Mouse (Mus musculus) liver, embryonic 11.5 days (tissue): ENCODE data around the gene Eif4e. TPM values are rescaled to one million over a fixed set of nuclear protein-coding genes. Genes with fewer than 3 reads are reported as not detected.
"Not testable (repeated sequence)": the region's sequence is repeated elsewhere in the genome, so short reads cannot be mapped to it uniquely, and the experiment has no call there.

Experiments
- ATAC-seq: fragments of 200-750 bp; cut with Nextera tagmentation; replicated peaks from 2 replicates; pipeline ENCODE4 v1.8.0; 2017; ENCODE audit warnings: moderate number of reproducible peaks, mild to moderate bottlenecking, moderate TSS enrichment, moderate library complexity; ENCODE audit not compliant: low FRiP score
- DNase-seq: peaks from one replicate; pipeline ENCODE4 v3.0.0-alpha.2; 2017; ENCODE audit warnings: low spot score
- H3K27ac ChIP-seq: fragments of 300-500 bp; sonication (generic); 2 replicates; pipeline ENCODE4 v1.5.1; 2014; ENCODE audit warnings: mild to moderate bottlenecking, low read depth, low read length, control low read depth
- H3K27me3 ChIP-seq: fragments of 300-500 bp; sonication (generic); replicated peaks from 2 replicates; pipeline ENCODE4 v1.6.1; 2014; ENCODE audit warnings: low read length, mixed read lengths; ENCODE audit not compliant: control insufficient read depth, insufficient read depth
- H3K36me3 ChIP-seq: fragments of 300-500 bp; sonication (generic); 2 replicates; pipeline ENCODE4 v1.6.1; 2014; ENCODE audit warnings: mild to moderate bottlenecking, low read length, moderate library complexity, mixed read lengths; ENCODE audit not compliant: control insufficient read depth, insufficient read depth
- H3K4me1 ChIP-seq: fragments of 300-500 bp; sonication (generic); replicated peaks from 2 replicates; pipeline ENCODE4 v1.6.1; 2014; ENCODE audit warnings: low read length, mixed read lengths; ENCODE audit not compliant: control insufficient read depth, insufficient read depth
- H3K4me2 ChIP-seq: fragments of 300-500 bp; sonication (generic); 2 replicates; pipeline ENCODE4 v1.6.1; 2014; ENCODE audit warnings: mild to moderate bottlenecking, control low read depth, moderate library complexity
- H3K4me3 ChIP-seq: fragments of 300-500 bp; sonication (generic); 2 replicates; pipeline ENCODE4 v1.5.1; 2014; ENCODE audit warnings: low read depth, low read length, control low read depth
- H3K9ac ChIP-seq: fragments of 300-500 bp; sonication (generic); 2 replicates; pipeline ENCODE4 v1.6.1; 2014; ENCODE audit warnings: low read depth, low read length, control low read depth
- H3K9me3 ChIP-seq: fragments of 300-500 bp; sonication (generic); 2 replicates; pipeline ENCODE4 v1.6.1; 2016; ENCODE audit warnings: low read length, inconsistent platforms, mixed read lengths; ENCODE audit not compliant: control insufficient read depth
- WGBS: fragments of 180-500 bp; shearing (Covaris S2); extraction: QIAGEN DNeasy Blood & Tissue Kit; methylation state at CpG from one replicate; pipeline ENCODE4 v1.1.7; 2014; 5-methylcytosine and 5-hydroxymethylcytosine counted together
- polyA plus RNA-seq: library from polyadenylated mRNA; unstranded; fragments of >200 nt; fragmentation: Nextera tagmentation; extraction: Ambion mirVana; gene quantifications from 2 replicates; pipeline ENCODE4 v1.2.1, GENCODE M21; 2014

Gene Eif4e
- polyA plus RNA-seq, 1 experiment from 2014 or later, result 442 TPM

- DNase-seq (no peak), ATAC-seq (no peak)
- Histone ChIP-seq H3K27ac (no peak overlapping the region), H3K4me2 (no peak overlapping the region), H3K4me1 (peaks cover 9% of the 10 kb centered on the region), H3K36me3 (peaks cover 11% of the 10 kb centered on the region; the same call in 1 of the 2 replicates), H3K27me3 (no peaks in the 10 kb centered on the region), H3K4me3 (no peak overlapping the region), H3K9me3 (no peaks in the 10 kb centered on the region), H3K9ac (no peak overlapping the region)
- 92% methylated on average over 2 of the region's 2 CpGs for WGBS
These were observed 20.7 kb downstream of the Eif4e start for GRCm38 (mm10) chr3:138546678-138547077.

GRCm38 (mm10) chr3:138549045-138549444 is 23.1 kb downstream of the Eif4e start:
- Histone ChIP-seq H3K27ac (no peak overlapping the region), H3K9ac (no peak overlapping the region), H3K9me3 (no peaks in the 10 kb centered on the region), H3K4me2 (no peak overlapping the region), H3K4me3 (no peak overlapping the region), H3K4me1 (peaks cover 2% of the 10 kb centered on the region; the same call in 1 of the 2 replicates), H3K27me3 (no peaks in the 10 kb centered on the region), H3K36me3 (peaks cover 14% of the 10 kb centered on the region; the same call in 1 of the 2 replicates)
- DNase-seq (no peak), ATAC-seq (no peak)
- 90% methylated on average over 4 of the region's 4 CpGs for WGBS

- DNase-seq (no peak), ATAC-seq (no peak)
- 93% methylated on average over 19 of the region's 19 CpGs for WGBS
- no peak overlapping the region for H3K4me2 ChIP-seq
- H3K9ac ChIP-seq, result no peak overlapping the region
- H3K27ac ChIP-seq, result no peak overlapping the region
- H3K36me3 ChIP-seq, result peaks cover 14% of the 10 kb centered on the region; the same call in 1 of the 2 replicates
- no peaks in the 10 kb centered on the region for H3K27me3 ChIP-seq
- H3K9me3 ChIP-seq, result no peaks in the 10 kb centered on the region
- peaks cover 6% of the 10 kb centered on the region; the same call in 1 of the 2 replicates for H3K4me1 ChIP-seq
- no peak overlapping the region for H3K4me3 ChIP-seq
These were observed 24.6 kb downstream of the Eif4e start for GRCm38 (mm10) chr3:138550336-138551123.

GRCm38 (mm10) chr3:138555279-138555678 is 29.3 kb downstream of the Eif4e start:
- H3K27ac ChIP-seq, H3K4me2 ChIP-seq, H3K4me3 ChIP-seq, H3K9me3 ChIP-seq, H3K9ac ChIP-seq, H3K27me3 ChIP-seq, DNase-seq, H3K4me1 ChIP-seq: not testable (repeated sequence)
- peak; percentile 73 for ATAC-seq
- 62% methylated on average over 8 of the region's 8 CpGs for WGBS
- H3K36me3 ChIP-seq, result peaks cover 26% of the 10 kb centered on the region; the same call in 1 of the 2 replicates

GRCm38 (mm10) chr3:138558529-138558928 is 32.5 kb downstream of the Eif4e start:
- H3K4me1 ChIP-seq, result peaks cover 3% of the 10 kb centered on the region; the same call in 1 of the 2 replicates
- no peak overlapping the region for H3K4me2 ChIP-seq
- H3K27ac ChIP-seq, result no peak overlapping the region
- H3K9me3 ChIP-seq, result no peaks in the 10 kb centered on the region
- no peaks in the 10 kb centered on the region for H3K27me3 ChIP-seq
- H3K9ac ChIP-seq, result no peak overlapping the region
- WGBS, result 72% methylated on average over 4 of the region's 4 CpGs
- ATAC-seq (0 out of 2 replicates have a peak, but pooled peaks have one; percentile 35), DNase-seq (no peak)
- peaks cover 11% of the 10 kb centered on the region; the same call in 1 of the 2 replicates for H3K36me3 ChIP-seq
- H3K4me3 ChIP-seq, result no peak overlapping the region

- H3K4me3 ChIP-seq, result no peak overlapping the region
- H3K4me2 ChIP-seq, result no peak overlapping the region
- H3K36me3 ChIP-seq, result peaks cover 11% of the 10 kb centered on the region; the same call in 1 of the 2 replicates
- no peaks in the 10 kb centered on the region for H3K27me3 ChIP-seq
- no peaks in the 10 kb centered on the region for H3K9me3 ChIP-seq
- no peak for DNase-seq
- H3K4me1 ChIP-seq, result no peaks in the 10 kb centered on the region
- WGBS, result 91% methylated on average over 5 of the region's 5 CpGs
- no peak overlapping the region for H3K9ac ChIP-seq
- no peak for ATAC-seq
- H3K27ac ChIP-seq, result no peak overlapping the region
These were observed 34.3 kb downstream of the Eif4e start for GRCm38 (mm10) chr3:138560242-138560641.

GRCm38 (mm10) chr3:138560886-138561285 is 34.9 kb downstream of the Eif4e start:
- Histone ChIP-seq H3K4me2 (no peak overlapping the region), H3K27me3 (no peaks in the 10 kb centered on the region), H3K36me3 (peaks cover 11% of the 10 kb centered on the region; the same call in 1 of the 2 replicates), H3K27ac (no peak overlapping the region), H3K4me3 (no peak overlapping the region), H3K9ac (no peak overlapping the region), H3K9me3 (no peaks in the 10 kb centered on the region), H3K4me1 (no peaks in the 10 kb centered on the region)
- WGBS, result 93% methylated on average over 3 of the region's 3 CpGs
- no peak for ATAC-seq
- no peak for DNase-seq

GRCm38 (mm10) chr3:138578867-138579266 is 52.9 kb downstream of the Eif4e start:
- Histone ChIP-seq H3K27me3 (no peaks in the 10 kb centered on the region), H3K9ac (no peak overlapping the region), H3K4me2 (no peak overlapping the region), H3K4me3 (no peak overlapping the region), H3K9me3 (no peaks in the 10 kb centered on the region), H3K36me3 (no peaks in the 10 kb centered on the region), H3K4me1 (no peaks in the 10 kb centered on the region), H3K27ac (no peak overlapping the region)
- ATAC-seq (no peak), DNase-seq (no peak)
- WGBS, result 88% methylated on average over 10 of the region's 10 CpGs

GRCm38 (mm10) chr3:138586213-138586612 is 60.2 kb downstream of the Eif4e start:
- Histone ChIP-seq H3K4me2 (no peak overlapping the region), H3K4me1 (no peaks in the 10 kb centered on the region), H3K27me3 (no peaks in the 10 kb centered on the region), H3K9ac (no peak overlapping the region), H3K27ac (no peak overlapping the region), H3K36me3 (no peaks in the 10 kb centered on the region), H3K9me3 (no peaks in the 10 kb centered on the region), H3K4me3 (no peak overlapping the region)
- 75% methylated on average over 7 of the region's 7 CpGs for WGBS
- ATAC-seq (no peak), DNase-seq (no peak)
